Mouse (Mus musculus): ENCODE measurements around the gene Tacr1.
"Not testable (repeated sequence)": the region's sequence is repeated elsewhere in the genome, so short reads cannot be mapped to it uniquely, and the experiment has no call there.

Gene Tacr1

GRCm38 (mm10) chr6:82401595-82402451, at the start of gene Tacr1:
Gene Tacr1, plus strand, starts transcription at chr6:82402334.
- in situ Hi-C loops (cut with MboI, MseI), result no loop called here

GRCm38 (mm10) chr6:82376144-82376543, 26.0 kb upstream of the Tacr1 start:
- in situ Hi-C loops (cut with MboI, MseI), result no loop called here

- in situ Hi-C loops (cut with MboI, MseI), result no loop called here
Observed at GRCm38 (mm10) chr6:82383556-82383955, 18.6 kb upstream of the Tacr1 start.

- in situ Hi-C loops (cut with MboI, MseI), result no loop called here
Observed at GRCm38 (mm10) chr6:82402501-82403495, 664 bp downstream of the Tacr1 start.

- in situ Hi-C loops (cut with MboI, MseI), result no loop called here
Observed at GRCm38 (mm10) chr6:82418367-82418766, 16.2 kb downstream of the Tacr1 start.

GRCm38 (mm10) chr6:82420222-82420621, 18.1 kb downstream of the Tacr1 start:
- in situ Hi-C loops (cut with MboI, MseI), result no loop called here

- in situ Hi-C loops (cut with MboI, MseI), result no loop called here
Observed at GRCm38 (mm10) chr6:82428890-82429289, 26.8 kb downstream of the Tacr1 start.

- in situ Hi-C loops (cut with MboI, MseI), result loop anchor here (10.0 kb wide), 1 partner anchor 735 kb away; no protein-coding TSS in a partner anchor
Observed at GRCm38 (mm10) chr6:82429766-82430165, 27.6 kb downstream of the Tacr1 start.

GRCm38 (mm10) chr6:82437174-82437573, 35.0 kb downstream of the Tacr1 start:
- in situ Hi-C loops (cut with MboI, MseI), result loop anchor here (10.0 kb wide), 1 partner anchor 742 kb away; no protein-coding TSS in a partner anchor

- in situ Hi-C loops (cut with MboI, MseI), result not testable (repeated sequence)
Observed at GRCm38 (mm10) chr6:82452206-82453095, 50.3 kb downstream of the Tacr1 start.

- in situ Hi-C loops (cut with MboI, MseI), result no loop called here
Observed at GRCm38 (mm10) chr6:82455245-82455644, 53.1 kb downstream of the Tacr1 start.

GRCm38 (mm10) chr6:82457163-82457763, 55.1 kb downstream of the Tacr1 start:
- in situ Hi-C loops (cut with MboI, MseI), result no loop called here

- in situ Hi-C loops (cut with MboI, MseI), result no loop called here
Observed at GRCm38 (mm10) chr6:82458762-82459389, 56.7 kb downstream of the Tacr1 start.

- in situ Hi-C loops (cut with MboI, MseI), result no loop called here
Observed at GRCm38 (mm10) chr6:82463171-82463570, 61.0 kb downstream of the Tacr1 start.

- in situ Hi-C loops (cut with MboI, MseI), result no loop called here
Observed at GRCm38 (mm10) chr6:82474477-82474876, 72.3 kb downstream of the Tacr1 start.

GRCm38 (mm10) chr6:82483842-82484241, 81.7 kb downstream of the Tacr1 start:
- in situ Hi-C loops (cut with MboI, MseI), result no loop called here

- in situ Hi-C loops (cut with MboI, MseI), result no loop called here
Observed at GRCm38 (mm10) chr6:82494481-82494880, 92.3 kb downstream of the Tacr1 start.

GRCm38 (mm10) chr6:82510843-82511416, 108.8 kb downstream of the Tacr1 start:
- in situ Hi-C loops (cut with MboI, MseI), result no loop called here

- in situ Hi-C loops (cut with MboI, MseI), result no loop called here
Observed at GRCm38 (mm10) chr6:82519626-82520025, 117.5 kb downstream of the Tacr1 start.

GRCm38 (mm10) chr6:82522567-82522966, 120.4 kb downstream of the Tacr1 start:
- in situ Hi-C loops (cut with MboI, MseI), result no loop called here
